Comparison of ENCODE assay signal across 14 mouse cellular contexts in genomic region chr1:135676247-135676646, GRCm38 (mm10).
"Had no signal": no experiment of that assay in that cellular context is flagged by ENCODE, and none has a peak within 500 bp of the region (broad histone marks: within the 10 kb centered on the region; RNA-seq: fewer than 3 reads in every experiment).

No protein-coding gene starts in this region.

- H3K36me3 ChIP-seq: limb, embryonic 15.5 days; liver, embryonic 12.5 days; midbrain, embryonic 13.5 days; neural tube, embryonic 12.5 days had no signal

- H3K4me3 ChIP-seq: limb, embryonic 15.5 days; liver, embryonic 12.5 days; midbrain, embryonic 13.5 days; neural tube, embryonic 12.5 days had no signal

- H3K9me3 ChIP-seq: limb, embryonic 15.5 days; liver, embryonic 12.5 days; midbrain, embryonic 13.5 days; neural tube, embryonic 12.5 days had no signal

- H3K9ac ChIP-seq: limb, embryonic 15.5 days; liver, embryonic 12.5 days; lung, embryonic 14.5 days; midbrain, embryonic 13.5 days had no signal

- DNase-seq: kidney, postnatal 36 days; layer of hippocampus, adult 9-11 months; layer of hippocampus, postnatal 36 days; lung, embryonic 14.5 days; retina, postnatal 1 day; right cerebral cortex, postnatal 4 days; spleen, adult 18-20 months; thymus, adult 18-20 months; thymus, postnatal 14 days had no signal

- H3K4me2 ChIP-seq: limb, embryonic 15.5 days; lung, embryonic 14.5 days; midbrain, embryonic 13.5 days; neural tube, embryonic 12.5 days had no signal

- H3K27me3 ChIP-seq: limb, embryonic 15.5 days; liver, embryonic 12.5 days; midbrain, embryonic 13.5 days; neural tube, embryonic 12.5 days had no signal

- H3K27ac ChIP-seq: kidney, postnatal 0 days; limb, embryonic 15.5 days; liver, embryonic 12.5 days; neural tube, embryonic 12.5 days had no signal
